Mouse (Mus musculus) CH12.LX (cell line): ENCODE results near the gene Hoxa10. TPM values are rescaled to one million over a fixed set of nuclear protein-coding genes. Genes with fewer than 3 reads are reported as not detected.

ENCODE experiments used
- DNase-seq: peaks from one replicate; pipeline ENCODE4 v3.0.0-alpha.2; 2013; ENCODE audit errors: extremely low read depth
- H3K27ac ChIP-seq: 2 replicates; pipeline ENCODE4 v1.5.1; 2012; ENCODE audit warnings: low read depth, mild to moderate bottlenecking, control low read depth, moderate library complexity; ENCODE audit not compliant: insufficient read depth
- H3K27me3 ChIP-seq: replicated peaks from 2 replicates; pipeline ENCODE3; 2012; ENCODE audit warnings: inconsistent platforms
- H3K36me3 ChIP-seq, 2 experiments: replicated peaks in 1 of 2; 2 replicates each; pipeline versions ENCODE3 to v1.6.1; 2012; ENCODE audit warnings: inconsistent platforms in 1 of 2, low read length in 1 of 2, mild to moderate bottlenecking in 1 of 2, mixed read lengths in 1 of 2, moderate library complexity in 1 of 2; ENCODE audit not compliant: control insufficient read depth in 1 of 2, insufficient read depth in 1 of 2
- H3K4me1 ChIP-seq, 2 experiments: 2 replicates each; pipeline ENCODE4 v1.6.1; 2012; ENCODE audit warnings: inconsistent platforms in 1 of 2, moderate library complexity in 1 of 2; ENCODE audit not compliant: insufficient read depth in 2 of 2, control insufficient read depth in 1 of 2
- H3K4me2 ChIP-seq: 2 replicates; pipeline ENCODE4 v1.6.1; 2012; ENCODE audit warnings: low read depth, mild to moderate bottlenecking, control low read depth; ENCODE audit not compliant: poor library complexity, insufficient read depth, severe bottlenecking
- H3K4me3 ChIP-seq, 3 experiments: fragments of 150-350 bp in 1 of 3; sonication (generic) in 1 of 3; replicated peaks in 1 of 3; 2 replicates each; pipeline versions ENCODE3 to v1.5.1; 2011 to 2012; ENCODE audit warnings: low read depth in 2 of 3, low read length in 2 of 3, mild to moderate bottlenecking in 2 of 3, moderate library complexity in 2 of 3, control low read depth in 1 of 3, improper control_type of control experiment in 1 of 3, inconsistent platforms in 1 of 3, mixed read lengths in 1 of 3; ENCODE audit not compliant: poor library complexity in 1 of 3
- H3K79me2 ChIP-seq: replicated peaks from 2 replicates; pipeline ENCODE4 v1.6.1; 2012; ENCODE audit warnings: mild to moderate bottlenecking, moderate library complexity; ENCODE audit not compliant: control insufficient read depth, poor library complexity, insufficient read depth, severe bottlenecking; ENCODE audit errors: extremely low read depth
- H3K9ac ChIP-seq: 2 replicates; pipeline ENCODE4 v1.6.1; 2012; ENCODE audit warnings: low read depth, mild to moderate bottlenecking, control low read depth, moderate library complexity; ENCODE audit not compliant: insufficient read depth
- H3K9me3 ChIP-seq: replicated peaks from 2 replicates; pipeline ENCODE3; 2012; ENCODE audit warnings: low read length, inconsistent platforms, mixed read lengths
- BHLHE40 ChIP-seq: IDR thresholded peaks from 2 replicates; pipeline ENCODE4 v1.6.1; 2011; ENCODE audit warnings: mild to moderate bottlenecking, low read depth, low read length, improper control_type of control experiment
- CHD2 ChIP-seq: IDR thresholded peaks from 2 replicates; pipeline ENCODE4 v1.6.1; 2011; ENCODE audit warnings: low read length, improper control_type of control experiment
- ELF1 ChIP-seq: IDR thresholded peaks from 2 replicates; pipeline ENCODE4 v1.6.1; 2014; ENCODE audit warnings: low read depth, mild to moderate bottlenecking, inconsistent platforms, low read length, improper control_type of control experiment
- HCFC1 ChIP-seq: IDR thresholded peaks from 2 replicates; pipeline ENCODE4 v1.6.1; 2012; ENCODE audit warnings: low read depth, mild to moderate bottlenecking, inconsistent platforms, low read length, improper control_type of control experiment
- IRF4 ChIP-seq: IDR thresholded peaks from 2 replicates; pipeline ENCODE4 v1.6.1; 2014; ENCODE audit warnings: low read depth, mild to moderate bottlenecking, inconsistent platforms, low read length, improper control_type of control experiment
- JUND ChIP-seq: conservative IDR thresholded peaks from 2 replicates; pipeline ENCODE4 v1.6.1; 2011; ENCODE audit warnings: low read depth, low read length, improper control_type of control experiment
- MAZ ChIP-seq: IDR thresholded peaks from 2 replicates; pipeline ENCODE4 v1.6.1; 2012; ENCODE audit warnings: low read depth, mild to moderate bottlenecking, inconsistent platforms, low read length, improper control_type of control experiment, moderate library complexity
- MXI1 ChIP-seq: IDR thresholded peaks from 2 replicates; pipeline ENCODE4 v1.6.1; 2011; ENCODE audit warnings: mild to moderate bottlenecking, low read depth, low read length, improper control_type of control experiment
- RAD21 ChIP-seq: IDR thresholded peaks from 2 replicates; pipeline ENCODE4 v1.6.1; 2011; ENCODE audit warnings: low read depth, mild to moderate bottlenecking, low read length, improper control_type of control experiment, moderate library complexity
- RCOR1 ChIP-seq: conservative IDR thresholded peaks from 2 replicates; pipeline ENCODE4 v1.6.1; 2012; ENCODE audit warnings: low read depth, mild to moderate bottlenecking, inconsistent platforms, low read length, improper control_type of control experiment
- TBP ChIP-seq: conservative IDR thresholded peaks from 2 replicates; pipeline ENCODE4 v1.6.1; 2011; ENCODE audit warnings: low read depth, low read length, improper control_type of control experiment
- TCF12 ChIP-seq: IDR thresholded peaks from 2 replicates; pipeline ENCODE4 v1.6.1; 2014; ENCODE audit warnings: low read depth, mild to moderate bottlenecking, inconsistent platforms, low read length, improper control_type of control experiment
- USF1 ChIP-seq: IDR thresholded peaks from 2 replicates; pipeline ENCODE4 v1.6.1; 2014; ENCODE audit warnings: low read depth, mild to moderate bottlenecking, inconsistent platforms, low read length, improper control_type of control experiment
- dilution Hi-C: fragments of 300-500 bp; cut with MboI; formaldehyde crosslinking; loops from 2 replicates; pipeline ENCODE4 v1.14.3; 2020; ENCODE audit warnings: low sequenced_read_pairs; ENCODE audit not compliant: extremely low pct_unique_long_range_greater_than_20kb, extremely low pct_ligation_motif_present
- in situ Hi-C: fragments of 300-500 bp; cut with MboI; formaldehyde crosslinking; loops from 3 replicates; pipeline ENCODE4 v1.14.3; 2019; ENCODE audit warnings: low sequenced_read_pairs, low pct_ligation_motif_present, low pct_unique_long_range_greater_than_20kb, mixed read lengths
- polyA plus RNA-seq: library from polyadenylated mRNA; unstranded; fragments of >175 nt; gene quantifications from 2 replicates; pipeline ENCODE4 v1.2.1, GENCODE M21; 2012; ENCODE audit warnings: low read depth; ENCODE audit not compliant: insufficient read length
- total RNA-seq, 2 experiments: library from RNA; depleted of rRNA; stranded (reverse); fragments of 300-350 nt in 1 of 2; fragments of >200 nt in 1 of 2; gene quantifications; 2 replicates each; pipeline ENCODE4 v1.2.3; 2012 to 2014

Gene Hoxa10
- total and polyA plus RNA-seq, 3 experiments = 5.2 to 14.5 (median 14.3) TPM

DNA sequence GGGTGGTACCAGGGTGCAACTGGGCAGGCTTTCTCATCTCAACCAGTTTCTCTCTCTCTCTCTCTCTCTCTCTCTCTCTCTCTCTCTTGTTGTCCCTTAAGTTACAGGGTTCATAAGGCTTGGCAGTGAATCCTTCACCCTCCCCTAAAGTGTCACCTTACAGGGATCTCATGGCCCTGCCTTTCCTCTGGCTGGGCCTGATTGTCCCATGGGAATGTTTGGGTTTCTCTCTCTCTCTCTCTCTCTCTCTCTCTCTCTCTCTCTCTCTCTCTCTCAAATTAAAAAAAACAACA is 33.0 kb downstream of the Hoxa10 start:
- Histone ChIP-seq H3K4me2 (no peak overlapping the region), H3K79me2 (no peaks in the 10 kb centered on the region), H3K27me3 (peaks cover 2% of the 10 kb centered on the region), H3K9me3 (peaks cover 54% of the 10 kb centered on the region), H3K36me3 (peaks cover 23 to 48% of the 10 kb centered on the region in 2 experiments), H3K4me1 (peaks cover 2 to 15% of the 10 kb centered on the region in 2 experiments; a peak in 2 of 4 replicates), H3K9ac (no peak overlapping the region), H3K27ac (no peak overlapping the region), H3K4me3 (no peak overlapping the region)
- no peak for DNase-seq
- no peak for TF ChIP-seq MXI1
- no peak for TF ChIP-seq IRF4
- in situ Hi-C loops = loop anchor here (25.0 kb wide), 1 partner anchor 195 kb away; the partner anchor contains the start of gene Skap2
- dilution Hi-C loops = no loop called here

GRCm38 (mm10) chr6:52206882-52207683 is 33.6 kb downstream of the Hoxa10 start:
- no peak overlapping the region for H3K27ac ChIP-seq
- peaks cover 2% of the 10 kb centered on the region for H3K27me3 ChIP-seq
- no peaks in the 10 kb centered on the region for H3K79me2 ChIP-seq
- H3K4me3 ChIP-seq = no peak overlapping the region
- no peak for TF ChIP-seq BHLHE40
- TF ChIP-seq ELF1 = no peak
- no peak for TF ChIP-seq RAD21
- no peak for TF ChIP-seq CHD2
- TF ChIP-seq TBP = no peak
- no peak for TF ChIP-seq MAZ
- no peak for TF ChIP-seq HCFC1
- no peak for TF ChIP-seq RCOR1
- TF ChIP-seq IRF4 = no peak
- no peak for TF ChIP-seq TCF12
- no peak for TF ChIP-seq JUND
- TF ChIP-seq USF1 = no peak
- no peak overlapping the region for H3K9ac ChIP-seq
- peaks cover 2 to 10% of the 10 kb centered on the region in 2 experiments; a peak in 2 of 4 replicates for H3K4me1 ChIP-seq
- peaks cover 54% of the 10 kb centered on the region for H3K9me3 ChIP-seq
- in situ Hi-C loops (loop anchor here (25.0 kb wide), 1 partner anchor 195 kb away; the partner anchor contains the start of gene Skap2), dilution Hi-C loops (no loop called here)
- DNase-seq = no peak
- H3K36me3 ChIP-seq = peaks cover 23 to 51% of the 10 kb centered on the region in 2 experiments
- no peak overlapping the region for H3K4me2 ChIP-seq
